Mouse (Mus musculus) lung, embryonic 16.5 days (tissue): ENCODE data around the gene Scamp4. TPM values are rescaled to one million over a fixed set of nuclear protein-coding genes. Genes with fewer than 3 reads are reported as not detected.

Experiments
- ATAC-seq: fragments of 200-750 bp; cut with Nextera tagmentation; 2 replicates; pipeline ENCODE4 v1.8.0; 2017; ENCODE audit warnings: low read depth, mild to moderate bottlenecking, moderate library complexity
- H3K27ac ChIP-seq: fragments of 300-500 bp; sonication (generic); 2 replicates; pipeline ENCODE4 v1.5.1; 2014; ENCODE audit warnings: mild to moderate bottlenecking, control low read depth, low read length
- H3K27me3 ChIP-seq: fragments of 300-500 bp; sonication (generic); 2 replicates; pipeline ENCODE4 v1.6.1; 2014; ENCODE audit warnings: low read depth, low read length, mixed read lengths; ENCODE audit not compliant: control insufficient read depth, insufficient read depth
- H3K36me3 ChIP-seq: fragments of 300-500 bp; sonication (generic); 2 replicates; pipeline ENCODE4 v1.6.1; 2014; ENCODE audit warnings: low read length; ENCODE audit not compliant: control insufficient read depth, insufficient read depth
- H3K4me1 ChIP-seq: fragments of 300-500 bp; sonication (generic); replicated peaks from 2 replicates; pipeline ENCODE4 v1.6.1; 2014; ENCODE audit warnings: low read length, mixed read lengths; ENCODE audit not compliant: control insufficient read depth, insufficient read depth
- H3K4me2 ChIP-seq: fragments of 300-500 bp; sonication (generic); 2 replicates; pipeline ENCODE4 v1.6.1; 2014; ENCODE audit warnings: low read depth, low read length, control low read depth
- H3K4me3 ChIP-seq: fragments of 300-500 bp; sonication (generic); 2 replicates; pipeline ENCODE4 v1.5.1; 2014; ENCODE audit warnings: mild to moderate bottlenecking, low read length, control low read depth
- H3K9ac ChIP-seq: fragments of 300-500 bp; sonication (generic); 2 replicates; pipeline ENCODE4 v1.6.1; 2014; ENCODE audit warnings: low read length, control low read depth
- H3K9me3 ChIP-seq: fragments of 300-500 bp; sonication (generic); 2 replicates; pipeline ENCODE4 v1.6.1; 2016; ENCODE audit warnings: low read length; ENCODE audit not compliant: control insufficient read depth
- WGBS: fragments of 180-500 bp; shearing (Covaris S2); extraction: QIAGEN DNeasy Blood & Tissue Kit; methylation state at CpG from one replicate; pipeline ENCODE4 v1.1.7; 2014; 5-methylcytosine and 5-hydroxymethylcytosine counted together
- polyA plus RNA-seq: library from polyadenylated mRNA; unstranded; fragments of >200 nt; fragmentation: Nextera tagmentation; extraction: Ambion mirVana; gene quantifications from 2 replicates; pipeline ENCODE4 v1.2.1, GENCODE M21; 2015

Scamp4 gene
- polyA plus RNA-seq, 1 experiment from 2014 or later = 81.8 TPM

GRCm38 (mm10) chr10:80654866-80655265, 52.2 kb downstream of the Scamp4 start:
- WGBS = 81% methylated on average over 6 of the region's 6 CpGs
- no peaks in the 10 kb centered on the region for H3K27me3 ChIP-seq
- no peak for ATAC-seq
- no peak overlapping the region for H3K27ac ChIP-seq
- H3K4me3 ChIP-seq = no peak overlapping the region
- H3K9ac ChIP-seq = peak overlapping the region; percentile 97
- no peaks in the 10 kb centered on the region for H3K9me3 ChIP-seq
- H3K4me2 ChIP-seq = peak overlapping the region; percentile 93
- peaks cover 23% of the 10 kb centered on the region for H3K4me1 ChIP-seq
- no peaks in the 10 kb centered on the region for H3K36me3 ChIP-seq

GRCm38 (mm10) chr10:80655406-80656129, 52.9 kb downstream of the Scamp4 start:
- WGBS = under 1% methylated on average over 12 of the region's 12 CpGs
- Histone ChIP-seq H3K9ac (peak overlapping the region; percentile 97), H3K36me3 (no peaks in the 10 kb centered on the region), H3K4me2 (peak overlapping the region; percentile 93), H3K4me1 (peaks cover 23% of the 10 kb centered on the region), H3K27ac (peak overlapping the region; percentile 68), H3K9me3 (no peaks in the 10 kb centered on the region), H3K27me3 (no peaks in the 10 kb centered on the region), H3K4me3 (peak overlapping the region; percentile 90)
- ATAC-seq = peak; percentile 46

- H3K4me2 ChIP-seq = peak overlapping the region; percentile 93
- H3K27me3 ChIP-seq = no peaks in the 10 kb centered on the region
- H3K9ac ChIP-seq = peak overlapping the region; percentile 97
- peak overlapping the region; percentile 86 for H3K27ac ChIP-seq
- no peaks in the 10 kb centered on the region for H3K9me3 ChIP-seq
- peaks cover 26% of the 10 kb centered on the region for H3K4me1 ChIP-seq
- peak overlapping the region; percentile 90 for H3K4me3 ChIP-seq
- no peaks in the 10 kb centered on the region for H3K36me3 ChIP-seq
- ATAC-seq = peak; percentile 89
- 2% methylated on average over 58 of the region's 72 CpGs for WGBS
These were observed 53.6 kb downstream of the Scamp4 start for GRCm38 (mm10) chr10:80656130-80656862.

- Histone ChIP-seq H3K4me3 (peak within 1 kb of the TSS; percentile 90), H3K4me1 (peaks cover 27% of the 10 kb centered on the region), H3K27ac (peak within 1 kb of the TSS; percentile 86), H3K9me3 (no peaks in the 10 kb centered on the region), H3K27me3 (no peaks in the 10 kb centered on the region), H3K9ac (peak within 1 kb of the TSS; percentile 97), H3K4me2 (peak within 1 kb of the TSS; percentile 93), H3K36me3 (no peaks in the 10 kb centered on the region)
- 16% methylated on average over 15 of the region's 15 CpGs for WGBS
- peak; percentile 26; the same call in 1 of the 2 replicates for ATAC-seq
These were observed 54.4 kb downstream of the Scamp4 start, which contains the start of gene Btbd2 for GRCm38 (mm10) chr10:80656863-80657623. Gene Btbd2 (minus strand): TSS chr10:80657071.

- H3K4me2 ChIP-seq = no peak overlapping the region
- no peaks in the 10 kb centered on the region for H3K27me3 ChIP-seq
- H3K4me3 ChIP-seq = no peak overlapping the region
- no peaks in the 10 kb centered on the region for H3K9me3 ChIP-seq
- WGBS = 81% methylated on average over 14 of the region's 14 CpGs
- no peak overlapping the region for H3K27ac ChIP-seq
- no peak for ATAC-seq
- H3K36me3 ChIP-seq = no peaks in the 10 kb centered on the region
- H3K9ac ChIP-seq = no peak overlapping the region
- peaks cover 32% of the 10 kb centered on the region for H3K4me1 ChIP-seq
These were observed 55.6 kb downstream of the Scamp4 start for GRCm38 (mm10) chr10:80658194-80658840.

GRCm38 (mm10) chr10:80658841-80659202, 56.1 kb downstream of the Scamp4 start:
- peak overlapping the region; percentile 39; the same call in 1 of the 2 replicates for H3K9ac ChIP-seq
- peaks cover 37% of the 10 kb centered on the region for H3K4me1 ChIP-seq
- H3K4me3 ChIP-seq = no peak overlapping the region
- H3K27ac ChIP-seq = no peak overlapping the region
- H3K27me3 ChIP-seq = no peaks in the 10 kb centered on the region
- no peaks in the 10 kb centered on the region for H3K9me3 ChIP-seq
- H3K4me2 ChIP-seq = no peak overlapping the region
- H3K36me3 ChIP-seq = no peaks in the 10 kb centered on the region
- ATAC-seq = no peak
- 66% methylated on average over 4 of the region's 4 CpGs for WGBS

GRCm38 (mm10) chr10:80659213-80659612, 56.5 kb downstream of the Scamp4 start:
- peak overlapping the region; percentile 48 for H3K4me2 ChIP-seq
- no peak for ATAC-seq
- no peaks in the 10 kb centered on the region for H3K36me3 ChIP-seq
- no peak overlapping the region for H3K27ac ChIP-seq
- H3K4me3 ChIP-seq = peak overlapping the region; percentile 41
- no peaks in the 10 kb centered on the region for H3K9me3 ChIP-seq
- H3K9ac ChIP-seq = peak overlapping the region; percentile 51
- H3K4me1 ChIP-seq = peaks cover 37% of the 10 kb centered on the region
- no peaks in the 10 kb centered on the region for H3K27me3 ChIP-seq
- 11% methylated on average over 10 of the region's 10 CpGs for WGBS

GRCm38 (mm10) chr10:80661149-80661548, 58.5 kb downstream of the Scamp4 start:
- WGBS = 31% methylated on average over 5 of the region's 5 CpGs

More at GRCm38 (mm10) chr10:80661149-80661548, 58.5 kb downstream of the Scamp4 start:
- H3K36me3 ChIP-seq = peaks cover 1% of the 10 kb centered on the region; the same call in 1 of the 2 replicates
- no peaks in the 10 kb centered on the region for H3K27me3 ChIP-seq
- H3K4me1 ChIP-seq = peaks cover 40% of the 10 kb centered on the region
- H3K4me3 ChIP-seq = no peak overlapping the region
- H3K4me2 ChIP-seq = no peak overlapping the region
- H3K27ac ChIP-seq = no peak overlapping the region
- H3K9me3 ChIP-seq = no peaks in the 10 kb centered on the region
- no peak for ATAC-seq
- no peak overlapping the region for H3K9ac ChIP-seq
